Mouse (Mus musculus): ENCODE measurements around the gene Mrpl12. TPM values are rescaled to one million over a fixed set of nuclear protein-coding genes. Genes with fewer than 3 reads are reported as not detected.
A peak's percentile ranks its signal among the peaks of the same experiment; 100 is the strongest.

The Mrpl12 gene
- polyA plus RNA-seq, 1 experiment = 119 TPM

GRCm38 (mm10) chr11:120500357-120500756 is 15.9 kb downstream of the Mrpl12 start:
- DNase-seq = no peak
- H3K4me3 ChIP-seq (replicated peaks; ENCODE audit: insufficient read depth, low read depth, low read length) = no peak overlapping the region
- H3K4me1 ChIP-seq (ENCODE audit: control insufficient read depth, insufficient read depth, low read length) = no peaks in the 10 kb centered on the region
- no peaks in the 10 kb centered on the region for H3K27me3 ChIP-seq (ENCODE audit: control insufficient read depth, insufficient read depth, low read length)
- H3K27ac ChIP-seq (ENCODE audit: insufficient read depth, low read length) = no peak overlapping the region
- TF ChIP-seq CTCF (IDR thresholded peaks at IDR 0.05; ENCODE audit: borderline replicate concordance, insufficient read depth, low read depth, low read length) (no peak), POLR2A (IDR thresholded peaks at IDR 0.05; ENCODE audit: borderline replicate concordance, insufficient read depth, low read length) (no peak)
- WGBS = 13% methylated on average over 3 of the region's 3 CpGs

- DNase-seq = no peak
- WGBS = 52% methylated on average over 6 of the region's 6 CpGs
- no peaks in the 10 kb centered on the region for H3K27me3 ChIP-seq (ENCODE audit: control insufficient read depth, insufficient read depth, low read length)
These were observed 16.6 kb downstream of the Mrpl12 start for GRCm38 (mm10) chr11:120501018-120501417.

DNA sequence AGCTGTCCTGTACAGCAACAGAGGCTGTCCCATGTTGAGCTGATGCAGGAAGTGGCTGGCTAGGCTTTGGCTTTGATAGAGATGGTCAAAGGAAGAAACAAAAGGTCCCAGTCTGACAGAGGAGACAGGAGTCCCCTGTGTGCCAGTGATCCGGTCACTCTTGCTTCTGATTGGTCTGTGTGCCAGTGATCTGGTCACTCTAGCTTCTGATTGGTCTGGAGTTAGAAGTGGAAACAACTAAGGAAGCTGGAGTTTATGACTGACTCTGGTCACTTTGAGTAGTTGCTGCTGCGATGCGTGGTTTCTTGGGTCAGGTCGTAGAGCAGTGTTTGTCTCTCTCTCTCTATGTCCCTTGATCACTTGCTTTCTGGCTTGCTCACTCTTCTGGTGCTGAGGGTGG is 17.3 kb downstream of the Mrpl12 start:
- Histone ChIP-seq H3K27ac (ENCODE audit: insufficient read depth, low read length) (no peak overlapping the region), H3K27me3 (ENCODE audit: control insufficient read depth, insufficient read depth, low read length) (no peaks in the 10 kb centered on the region), H3K4me1 (ENCODE audit: control insufficient read depth, insufficient read depth, low read length) (no peaks in the 10 kb centered on the region), H3K4me3 (replicated peaks; ENCODE audit: insufficient read depth, low read depth, low read length) (no peak overlapping the region)
- no peak for TF ChIP-seq POLR2A (IDR thresholded peaks at IDR 0.05; ENCODE audit: borderline replicate concordance, insufficient read depth, low read length)
- no peak for TF ChIP-seq CTCF (IDR thresholded peaks at IDR 0.05; ENCODE audit: borderline replicate concordance, insufficient read depth, low read depth, low read length)
- no peak for DNase-seq
- WGBS = 83% methylated on average over 4 of the region's 4 CpGs

More at GRCm38 (mm10) chr11:120501018-120501417, 16.6 kb downstream of the Mrpl12 start:
- Histone ChIP-seq H3K27ac (ENCODE audit: insufficient read depth, low read length) (no peak overlapping the region), H3K4me1 (ENCODE audit: control insufficient read depth, insufficient read depth, low read length) (no peaks in the 10 kb centered on the region), H3K4me3 (replicated peaks; ENCODE audit: insufficient read depth, low read depth, low read length) (no peak overlapping the region)
- no peak for TF ChIP-seq CTCF (IDR thresholded peaks at IDR 0.05; ENCODE audit: borderline replicate concordance, insufficient read depth, low read depth, low read length)
- no peak for TF ChIP-seq POLR2A (IDR thresholded peaks at IDR 0.05; ENCODE audit: borderline replicate concordance, insufficient read depth, low read length)

DNA sequence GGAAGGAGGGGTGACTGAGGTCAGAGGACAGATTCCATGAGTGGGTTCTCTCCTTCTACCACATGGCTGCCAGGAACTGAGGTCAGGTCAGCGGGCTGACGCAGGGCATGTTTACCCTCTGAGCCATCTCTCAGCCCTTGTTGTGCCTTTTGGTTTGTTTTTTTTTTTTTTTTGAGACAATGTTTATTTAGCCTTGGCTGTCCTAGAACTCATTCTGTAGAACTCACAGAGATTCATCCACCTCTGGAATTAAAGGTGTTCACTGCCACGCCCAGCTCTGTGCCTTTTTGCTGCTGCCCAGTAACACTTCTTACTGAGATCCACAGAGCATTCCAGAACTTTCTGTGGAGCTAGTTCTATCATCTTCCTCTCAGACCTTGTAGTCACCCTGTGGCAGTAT is 21.2 kb downstream of the Mrpl12 start:
- Histone ChIP-seq H3K4me3 (replicated peaks; ENCODE audit: insufficient read depth, low read depth, low read length) (no peak overlapping the region), H3K27me3 (ENCODE audit: control insufficient read depth, insufficient read depth, low read length) (no peaks in the 10 kb centered on the region), H3K4me1 (ENCODE audit: control insufficient read depth, insufficient read depth, low read length) (no peaks in the 10 kb centered on the region), H3K27ac (ENCODE audit: insufficient read depth, low read length) (no peak overlapping the region)
- no peak for TF ChIP-seq CTCF (IDR thresholded peaks at IDR 0.05; ENCODE audit: borderline replicate concordance, insufficient read depth, low read depth, low read length)
- no peak for TF ChIP-seq POLR2A (IDR thresholded peaks at IDR 0.05; ENCODE audit: borderline replicate concordance, insufficient read depth, low read length)
- 91% methylated on average over 3 of the region's 3 CpGs for WGBS
- no peak for DNase-seq

- Histone ChIP-seq H3K4me3 (replicated peaks; ENCODE audit: insufficient read depth, low read depth, low read length) (no peak overlapping the region), H3K27me3 (ENCODE audit: control insufficient read depth, insufficient read depth, low read length) (no peaks in the 10 kb centered on the region), H3K4me1 (ENCODE audit: control insufficient read depth, insufficient read depth, low read length) (no peaks in the 10 kb centered on the region), H3K27ac (ENCODE audit: insufficient read depth, low read length) (no peak overlapping the region)
- peak; percentile 64 for TF ChIP-seq CTCF (IDR thresholded peaks at IDR 0.05; ENCODE audit: borderline replicate concordance, insufficient read depth, low read depth, low read length)
- no peak for TF ChIP-seq POLR2A (IDR thresholded peaks at IDR 0.05; ENCODE audit: borderline replicate concordance, insufficient read depth, low read length)
- 50% methylated on average over 4 of the region's 4 CpGs for WGBS
- DNase-seq = peak in 1 of 2 experiments; percentile 56
These were observed 22.5 kb downstream of the Mrpl12 start for GRCm38 (mm10) chr11:120506899-120507298.

- no peak for DNase-seq
- no peak for TF ChIP-seq CTCF (IDR thresholded peaks at IDR 0.05; ENCODE audit: borderline replicate concordance, insufficient read depth, low read depth, low read length)
- TF ChIP-seq POLR2A (IDR thresholded peaks at IDR 0.05; ENCODE audit: borderline replicate concordance, insufficient read depth, low read length) = no peak
- Histone ChIP-seq H3K4me3 (replicated peaks; ENCODE audit: insufficient read depth, low read depth, low read length) (no peak overlapping the region), H3K27ac (ENCODE audit: insufficient read depth, low read length) (no peak overlapping the region), H3K4me1 (ENCODE audit: control insufficient read depth, insufficient read depth, low read length) (peaks cover 3% of the 10 kb centered on the region; the same call in 1 of the 2 replicates), H3K27me3 (ENCODE audit: control insufficient read depth, insufficient read depth, low read length) (no peaks in the 10 kb centered on the region)
- WGBS = 91% methylated on average over 13 of the region's 13 CpGs
These were observed 23.3 kb downstream of the Mrpl12 start for GRCm38 (mm10) chr11:120507611-120508289.

GRCm38 (mm10) chr11:120508290-120508870 is 24.0 kb downstream of the Mrpl12 start:
- DNase-seq = no peak
- Histone ChIP-seq H3K27me3 (ENCODE audit: control insufficient read depth, insufficient read depth, low read length) (no peaks in the 10 kb centered on the region), H3K4me1 (ENCODE audit: control insufficient read depth, insufficient read depth, low read length) (peaks cover 9% of the 10 kb centered on the region; the same call in 1 of the 2 replicates), H3K4me3 (replicated peaks; ENCODE audit: insufficient read depth, low read depth, low read length) (no peak overlapping the region), H3K27ac (ENCODE audit: insufficient read depth, low read length) (no peak overlapping the region)
- TF ChIP-seq CTCF (IDR thresholded peaks at IDR 0.05; ENCODE audit: borderline replicate concordance, insufficient read depth, low read depth, low read length) (no peak), POLR2A (IDR thresholded peaks at IDR 0.05; ENCODE audit: borderline replicate concordance, insufficient read depth, low read length) (no peak)
- WGBS = 83% methylated on average over 9 of the region's 9 CpGs

DNA sequence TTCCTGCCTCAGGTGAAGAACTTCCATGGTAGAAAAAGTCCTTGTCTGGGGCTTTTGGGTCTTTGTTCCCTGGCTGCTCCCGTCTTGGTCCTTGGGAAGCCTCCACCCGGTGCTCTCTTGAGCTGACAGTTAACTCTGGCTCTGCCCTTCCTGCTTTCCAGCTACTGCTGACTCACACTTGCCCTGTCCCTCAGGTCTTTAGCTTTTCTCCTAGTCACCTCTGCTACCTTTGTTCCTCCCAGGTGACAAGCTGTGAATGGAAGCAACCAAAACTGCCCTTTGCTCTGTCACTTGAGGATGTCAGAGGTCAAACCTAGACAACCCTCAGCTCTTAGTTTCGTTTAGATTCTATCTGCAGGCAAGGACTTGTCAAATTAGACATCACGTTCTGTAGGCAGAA is 25.5 kb downstream of the Mrpl12 start:
- peaks cover 11% of the 10 kb centered on the region for H3K4me1 ChIP-seq (ENCODE audit: control insufficient read depth, insufficient read depth, low read length)
- H3K4me3 ChIP-seq (replicated peaks; ENCODE audit: insufficient read depth, low read depth, low read length) = no peak overlapping the region
- DNase-seq = no peak
- no peak overlapping the region for H3K27ac ChIP-seq (ENCODE audit: insufficient read depth, low read length)
- 75% methylated on average over 4 of the region's 4 CpGs for WGBS
- no peaks in the 10 kb centered on the region for H3K27me3 ChIP-seq (ENCODE audit: control insufficient read depth, insufficient read depth, low read length)
- TF ChIP-seq CTCF (IDR thresholded peaks at IDR 0.05; ENCODE audit: borderline replicate concordance, insufficient read depth, low read depth, low read length) (no peak), POLR2A (IDR thresholded peaks at IDR 0.05; ENCODE audit: borderline replicate concordance, insufficient read depth, low read length) (no peak)

Measured in cerebellum, adult 2 months (tissue).